Mouse (Mus musculus) hindlimb bud, embryonic 11.5 days (tissue): ENCODE measurements around the gene Cybb.
"Not testable (repeated sequence)": the region's sequence is repeated elsewhere in the genome, so short reads cannot be mapped to it uniquely, and the experiment has no call there.

Source experiments
- DNase-seq: peaks from one replicate; pipeline ENCODE4 v3.0.0-alpha.2; 2012; ENCODE audit warnings: low read depth, low spot score; ENCODE audit errors: extremely low spot score

Gene Cybb

DNA sequence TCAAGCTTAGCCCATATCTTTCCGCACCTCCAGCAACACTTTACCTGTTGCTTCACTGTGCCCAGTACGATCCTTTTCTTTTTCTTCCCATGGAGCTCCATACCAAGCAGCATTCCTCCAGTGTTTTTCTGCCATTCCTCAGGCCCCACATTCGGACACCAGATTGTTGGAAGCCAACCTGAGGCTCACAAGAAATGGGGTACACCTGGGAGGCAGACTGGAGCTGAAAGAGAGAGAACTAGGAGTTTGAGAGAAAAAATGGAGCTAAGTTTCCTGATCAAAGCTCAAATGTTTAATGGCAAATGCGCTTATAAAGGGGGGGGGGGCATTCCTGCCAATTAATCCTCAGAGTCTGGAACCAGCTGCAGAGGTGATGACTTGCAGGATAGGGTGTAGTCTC lies at the start of gene Cybb:
TSS of gene Cybb (minus strand) at position 101 of the 400 bp plus-strand sequence.
- no peak for DNase-seq

- no peak for DNase-seq
Measured at GRCm38 (mm10) chrX:9536881-9537280, 49.3 kb upstream of the Cybb start.

DNA sequence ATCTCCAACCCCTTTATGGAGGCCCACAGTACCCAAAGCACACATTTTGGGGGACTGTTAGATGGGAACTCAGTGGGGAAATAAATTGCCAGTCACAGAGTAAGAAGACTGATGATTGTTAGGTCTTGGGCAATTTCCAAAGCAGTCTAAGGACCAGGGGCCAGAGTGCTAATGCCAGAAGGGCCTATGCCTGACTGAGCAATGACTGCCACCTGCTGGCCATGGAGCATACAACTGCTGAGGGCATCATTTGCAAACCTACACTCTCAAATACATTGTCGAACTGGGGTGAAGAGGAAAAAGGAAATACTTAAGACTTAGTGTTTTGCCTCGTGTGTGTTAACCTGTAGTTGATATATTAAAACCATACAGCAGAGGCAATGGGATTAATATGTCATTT lies 32.4 kb upstream of the Cybb start:
- peak; percentile 0 for DNase-seq

- not testable (repeated sequence) for DNase-seq
Measured at GRCm38 (mm10) chrX:9517531-9517930, 30.0 kb upstream of the Cybb start.

GRCm38 (mm10) chrX:9475036-9475435 lies 12.5 kb downstream of the Cybb start:
- not testable (repeated sequence) for DNase-seq

- no peak for DNase-seq
Measured at GRCm38 (mm10) chrX:9474440-9474839, 13.1 kb downstream of the Cybb start.

DNA sequence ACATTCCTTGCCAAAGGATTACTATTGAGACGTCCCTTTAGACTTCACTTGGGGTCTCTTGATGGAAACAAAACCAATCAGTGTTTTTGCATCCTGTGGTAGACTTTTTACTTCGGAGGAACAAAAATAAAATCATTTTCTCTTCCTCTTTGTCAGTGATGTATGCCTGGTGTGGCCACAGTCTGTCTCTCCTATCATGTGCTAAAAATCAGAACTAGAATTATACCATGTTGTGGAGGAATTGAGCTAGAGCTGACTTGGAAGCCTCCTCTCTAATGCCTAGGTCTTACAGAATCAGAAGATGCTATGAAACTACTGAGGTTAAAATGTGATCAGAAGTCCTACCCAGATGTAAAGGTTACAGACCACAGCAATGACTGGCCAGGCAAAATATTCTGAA lies 13.8 kb downstream of the Cybb start:
- DNase-seq, result no peak

GRCm38 (mm10) chrX:9470811-9471388 lies 16.7 kb downstream of the Cybb start:
- no peak for DNase-seq

DNA sequence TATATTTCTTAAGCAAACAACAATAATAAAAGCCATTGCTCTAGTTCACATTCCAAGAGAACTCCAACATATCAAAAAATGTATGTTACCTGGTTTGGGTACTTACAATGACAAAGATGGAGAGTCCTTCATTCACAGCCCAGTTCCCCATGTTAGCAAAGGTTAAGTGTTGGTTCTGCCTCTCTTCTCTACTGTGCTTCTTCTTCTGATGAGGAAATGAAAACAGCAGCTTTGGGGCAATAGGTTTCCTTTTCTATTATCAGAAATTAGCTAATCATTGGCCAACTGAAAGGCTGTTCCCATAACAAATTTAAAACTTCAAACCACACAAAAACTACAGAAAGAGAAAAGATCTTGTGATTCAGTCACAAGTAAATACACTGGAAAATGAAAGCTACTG lies 18.5 kb downstream of the Cybb start:
- no peak for DNase-seq

GRCm38 (mm10) chrX:9467020-9467419 lies 20.6 kb downstream of the Cybb start:
- no peak for DNase-seq

GRCm38 (mm10) chrX:9465890-9466289 lies 21.7 kb downstream of the Cybb start:
- no peak for DNase-seq

- DNase-seq, result no peak
Measured at GRCm38 (mm10) chrX:9462671-9463070, 24.9 kb downstream of the Cybb start.

DNA sequence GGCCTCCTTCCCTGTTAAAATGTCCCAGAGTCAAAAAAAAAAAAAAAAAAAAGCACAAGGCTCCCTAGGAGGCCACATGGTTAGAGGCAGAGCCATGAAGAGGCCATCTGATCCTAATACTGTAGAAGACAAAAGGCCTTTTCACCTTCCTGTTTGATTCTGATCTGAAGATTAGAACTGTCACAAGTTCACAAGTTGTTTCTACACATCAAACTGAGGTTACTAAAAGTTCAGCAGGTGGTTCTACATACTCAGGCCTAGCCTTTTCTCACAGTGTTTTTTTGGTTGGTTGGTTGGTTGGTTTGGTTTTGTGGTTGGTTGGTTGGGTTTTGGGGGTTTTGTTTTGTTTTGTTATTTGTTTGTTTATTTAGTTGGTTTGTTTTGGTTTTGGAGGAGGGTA lies 26.2 kb downstream of the Cybb start:
- DNase-seq, result no peak

- no peak for DNase-seq
Measured at GRCm38 (mm10) chrX:9460387-9460930, 27.1 kb downstream of the Cybb start.

DNA sequence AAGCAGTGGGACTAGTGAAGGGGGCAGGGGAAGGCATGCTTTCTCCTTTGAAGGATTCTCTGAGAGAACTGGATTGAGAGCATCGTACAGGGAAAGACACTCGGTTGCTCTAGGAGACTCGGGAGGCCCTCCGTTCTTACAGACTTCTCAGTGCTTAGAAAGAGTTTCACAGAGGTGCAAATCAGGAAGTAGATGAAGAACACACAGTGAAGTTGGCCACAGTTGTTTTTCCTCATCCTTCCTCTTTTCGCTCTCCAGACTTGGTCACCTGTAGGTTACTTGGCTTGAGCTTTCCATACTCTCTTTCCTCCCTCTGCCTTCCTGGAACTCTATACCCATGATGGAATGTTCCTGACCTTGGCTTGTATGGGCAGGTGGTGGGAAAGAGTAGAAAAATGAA lies 35.2 kb downstream of the Cybb start:
- no peak for DNase-seq

DNA sequence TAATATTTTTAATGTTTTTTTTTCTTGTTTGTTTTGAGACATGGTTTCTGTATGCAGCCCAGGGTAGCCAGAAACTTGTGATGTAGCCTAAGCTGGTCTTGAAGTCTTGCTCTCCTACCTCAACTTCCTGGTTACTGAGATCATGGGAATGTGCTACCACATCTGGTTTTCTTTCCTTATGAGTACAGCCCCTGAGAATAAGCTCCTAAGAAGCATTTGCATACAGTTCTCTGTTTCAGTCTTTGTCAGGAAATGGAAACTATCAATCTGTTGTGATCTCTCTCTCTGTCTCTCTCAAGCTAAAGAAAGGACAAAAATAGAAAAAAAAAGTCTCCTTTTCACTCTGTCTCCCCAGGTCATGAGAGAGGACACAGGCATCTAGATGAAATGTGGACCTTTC lies 40.3 kb downstream of the Cybb start:
- no peak for DNase-seq

GRCm38 (mm10) chrX:9441102-9441501 lies 46.5 kb downstream of the Cybb start:
- no peak for DNase-seq

DNA sequence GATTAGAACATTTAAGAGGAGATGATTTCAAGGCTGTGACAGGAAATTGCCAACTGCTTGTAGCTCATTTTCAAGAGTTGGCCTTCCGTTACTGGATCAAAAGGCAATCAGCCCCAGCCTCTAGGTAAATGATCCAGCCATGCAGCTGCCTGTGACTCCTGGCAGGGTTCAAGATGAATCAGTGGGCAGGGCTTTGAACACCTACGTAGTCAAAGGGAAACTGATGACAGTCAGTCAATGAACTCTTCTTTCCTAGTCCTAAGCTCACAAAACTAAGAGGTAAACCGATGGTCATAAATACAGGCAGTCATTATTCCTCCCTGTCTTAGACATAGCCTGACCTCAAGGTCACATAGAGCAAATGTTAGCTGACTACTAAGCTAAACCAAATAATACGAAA lies 47.0 kb downstream of the Cybb start:
- no peak for DNase-seq

GRCm38 (mm10) chrX:9439257-9439656 lies 48.3 kb downstream of the Cybb start:
- no peak for DNase-seq

- no peak for DNase-seq
Measured at GRCm38 (mm10) chrX:9413889-9414288, 73.7 kb downstream of the Cybb start.
